Mouse (Mus musculus) lung, adult 2 months (tissue): ENCODE measurements around the gene Tcf7l1. TPM values are rescaled to one million over a fixed set of nuclear protein-coding genes. Genes with fewer than 3 reads are reported as not detected.

Experiments
- DNase-seq: peaks from one replicate; pipeline ENCODE4 v3.0.0; 2022
- H3K4me1 ChIP-seq: fragments of 200-500 bp; 2 replicates; pipeline ENCODE4 v1.6.1; 2011; ENCODE audit warnings: low read length; ENCODE audit not compliant: control insufficient read depth, insufficient read depth
- H3K4me3 ChIP-seq: fragments of 200-500 bp; replicated peaks from 2 replicates; pipeline ENCODE3; 2011; ENCODE audit warnings: low read depth, mild to moderate bottlenecking, control low read depth, low read length; ENCODE audit errors: extremely low read depth
- CTCF ChIP-seq: fragments of 200-500 bp; IDR thresholded peaks from 2 replicates; pipeline ENCODE4 v1.5.1; 2011; ENCODE audit warnings: mild to moderate bottlenecking, low read length, control low read depth; ENCODE audit not compliant: insufficient read depth
- POLR2A ChIP-seq: fragments of 200-500 bp; IDR thresholded peaks from 2 replicates; pipeline ENCODE4 v1.6.1; 2011; ENCODE audit warnings: low read depth, mild to moderate bottlenecking, control low read depth, low read length, borderline replicate concordance; ENCODE audit errors: extremely low read depth
- WGBS: fragments of 180-500 bp; shearing (Covaris S2); methylation state at CpG from one replicate; pipeline ENCODE4 v1.1.7; 2018; 5-methylcytosine and 5-hydroxymethylcytosine counted together
- polyA plus RNA-seq: library from polyadenylated mRNA; depleted of rRNA; stranded (reverse); fragments of >200 nt; gene quantifications from 2 replicates; pipeline ENCODE4 v1.2.3, GENCODE M21; 2012

The Tcf7l1 gene
- polyA plus RNA-seq, 1 experiment: 30.1 TPM

DNA sequence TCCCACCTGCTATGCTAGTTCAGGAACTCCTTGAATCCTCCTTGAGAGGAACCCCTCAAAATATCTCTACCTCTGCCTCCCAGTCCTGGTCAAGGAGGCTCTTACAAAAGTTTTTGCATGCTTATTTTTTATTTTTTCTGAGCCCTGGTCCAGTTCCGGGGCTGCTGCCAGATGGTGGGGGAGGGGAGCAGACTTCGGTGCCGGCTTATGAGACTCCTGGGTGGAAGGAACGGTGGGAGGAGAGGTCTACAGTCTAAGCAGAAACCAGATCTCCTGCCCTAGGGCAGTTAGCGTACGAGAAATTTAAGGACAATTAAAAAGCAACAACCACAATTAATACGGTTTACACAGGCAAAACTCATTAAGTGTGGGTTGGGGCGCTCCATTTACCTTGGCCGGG is 110.4 kb downstream of the Tcf7l1 start:
- TF ChIP-seq CTCF (no peak), POLR2A (no peak)
- H3K4me1 ChIP-seq: 0 out of 2 replicates have a peak, but pooled peaks cover 2% of the 10 kb centered on the region
- WGBS: 56% methylated on average over 9 of the region's 9 CpGs
- DNase-seq: no peak
- H3K4me3 ChIP-seq: no peak overlapping the region

DNA sequence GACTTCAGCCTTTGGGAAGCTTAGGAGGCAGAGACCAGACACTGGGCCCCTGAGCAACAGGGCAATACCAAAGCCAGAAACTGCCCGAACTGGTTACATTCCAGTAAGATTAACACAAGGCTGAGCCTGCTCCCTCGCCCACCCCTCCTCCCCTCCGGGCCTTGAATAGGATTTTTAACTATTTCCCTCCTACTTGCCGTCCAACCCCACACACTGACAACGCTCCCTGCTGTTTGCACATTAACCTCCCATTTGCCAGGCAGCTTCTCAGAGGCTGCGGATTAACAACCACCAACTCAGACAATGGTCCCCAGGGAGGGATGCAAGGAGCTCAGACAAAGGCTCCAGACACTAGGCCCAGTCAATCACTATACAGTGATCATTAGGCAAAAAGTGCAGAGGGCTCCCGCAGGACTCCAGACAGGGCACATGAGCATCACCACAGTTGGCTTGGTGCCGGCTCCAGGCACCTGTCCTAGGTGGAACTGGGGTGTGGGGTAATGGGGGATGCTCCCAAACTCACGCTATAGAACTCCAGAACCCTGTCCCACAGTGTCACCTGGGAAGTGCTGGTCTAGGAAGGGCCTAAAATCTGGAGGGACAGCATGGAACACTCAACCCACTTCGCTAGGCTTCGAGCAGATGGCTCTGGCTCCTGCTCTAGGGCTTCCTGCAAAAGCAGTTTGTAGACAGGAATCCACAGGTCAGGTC is 111.4 kb downstream of the Tcf7l1 start:
- no peak for TF ChIP-seq POLR2A
- no peak for TF ChIP-seq CTCF
- DNase-seq: no peak
- H3K4me3 ChIP-seq: no peak overlapping the region
- H3K4me1 ChIP-seq: 0 out of 2 replicates have a peak, but pooled peaks cover 2% of the 10 kb centered on the region
- 52% methylated on average over 11 of the region's 11 CpGs for WGBS

DNA sequence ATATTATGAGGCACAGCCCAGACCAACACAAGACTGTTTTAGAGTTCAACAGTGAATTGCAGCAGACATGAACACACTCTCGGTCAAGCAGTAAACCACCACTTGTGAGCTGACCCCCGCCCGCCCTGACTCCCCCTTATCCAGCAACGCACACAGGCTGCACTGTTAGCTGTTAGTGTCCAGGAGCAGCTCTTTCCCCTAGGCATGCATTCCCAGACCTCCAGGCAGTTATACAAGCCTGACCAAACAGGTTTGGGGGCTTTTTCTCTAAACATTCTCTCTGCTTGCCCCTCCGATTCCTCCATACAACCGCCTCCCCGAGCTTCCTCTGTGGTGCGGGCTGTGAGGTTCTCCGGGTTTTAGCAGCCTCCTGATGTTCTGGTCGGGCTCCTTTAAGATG is 112.0 kb downstream of the Tcf7l1 start:
- no peak for DNase-seq

DNA sequence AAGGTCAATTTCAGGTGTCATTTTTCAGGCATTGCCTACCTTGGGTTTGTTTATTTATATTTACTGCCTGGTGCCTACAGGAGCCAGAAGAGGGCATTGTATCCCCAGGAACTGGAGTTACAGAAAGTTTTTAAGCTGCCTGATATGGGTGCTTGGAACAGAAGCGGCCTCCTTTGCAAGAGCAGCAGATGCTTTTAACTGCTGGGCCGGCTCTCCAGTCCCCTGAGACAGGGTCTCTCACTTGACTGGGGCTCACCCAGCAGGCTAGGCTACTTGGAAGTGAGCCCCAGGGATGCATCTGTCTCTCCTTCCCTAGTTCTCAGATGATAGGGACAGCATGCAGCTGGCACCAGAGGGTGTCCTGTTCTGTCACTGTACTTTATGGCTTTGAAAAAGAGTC is 112.7 kb downstream of the Tcf7l1 start:
- no peak for DNase-seq
- 69% methylated on average over 2 of the region's 2 CpGs for WGBS
- H3K4me1 ChIP-seq: 0 out of 2 replicates have a peak, but pooled peaks cover 2% of the 10 kb centered on the region
- TF ChIP-seq CTCF (no peak), POLR2A (no peak)
- no peak overlapping the region for H3K4me3 ChIP-seq

More for the DNA sequence above, 112.0 kb downstream of the Tcf7l1 start:
- Histone ChIP-seq H3K4me3 (no peak overlapping the region), H3K4me1 (0 out of 2 replicates have a peak, but pooled peaks cover 2% of the 10 kb centered on the region)
- no peak for TF ChIP-seq POLR2A
- TF ChIP-seq CTCF: no peak
- 55% methylated on average over 10 of the region's 10 CpGs for WGBS

DNA sequence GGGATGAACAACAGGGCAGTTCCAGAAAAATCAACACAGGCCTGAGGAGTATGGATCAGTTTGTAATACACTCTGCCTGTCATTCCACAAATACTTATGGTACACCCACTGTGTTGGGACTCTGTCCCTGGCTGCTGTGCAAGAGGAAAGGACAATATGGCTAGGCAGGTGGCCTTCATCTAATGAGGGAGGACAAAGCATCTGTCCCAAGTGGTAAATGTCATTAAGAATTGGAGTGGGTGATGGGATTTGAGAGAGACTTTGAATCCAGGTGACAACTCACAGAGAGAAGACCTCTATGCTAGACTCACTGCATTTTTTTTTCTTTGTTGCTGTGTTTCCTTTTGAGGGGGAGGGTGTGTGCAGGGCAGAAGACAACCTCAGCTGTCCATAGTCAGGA is 115.3 kb downstream of the Tcf7l1 start:
- 0 out of 2 replicates have a peak, but pooled peaks cover 2% of the 10 kb centered on the region for H3K4me1 ChIP-seq
- TF ChIP-seq CTCF (no peak), POLR2A (no peak)
- no peak for DNase-seq
- no peak overlapping the region for H3K4me3 ChIP-seq

DNA sequence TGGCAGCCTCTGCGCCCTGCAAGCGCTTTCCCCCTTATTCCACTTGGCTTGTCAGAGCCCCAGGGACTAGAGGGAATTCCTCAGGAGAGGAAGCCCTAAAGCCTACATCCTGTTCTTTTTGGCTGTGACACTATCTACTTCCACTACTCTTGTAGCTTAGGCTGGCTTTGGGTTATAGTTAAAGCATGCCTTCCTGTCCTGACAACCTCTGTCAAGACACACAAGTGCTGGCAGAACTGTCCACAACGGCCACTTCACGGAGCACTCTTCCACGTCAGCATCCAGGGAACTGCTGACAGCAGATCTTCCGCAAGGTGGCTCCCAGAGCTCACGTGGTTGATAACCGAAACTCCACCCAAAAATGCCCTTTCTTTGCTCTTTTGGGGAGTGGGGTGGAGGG is 117.9 kb downstream of the Tcf7l1 start:
- no peak overlapping the region for H3K4me3 ChIP-seq
- no peaks in the 10 kb centered on the region for H3K4me1 ChIP-seq
- 35% methylated on average over 8 of the region's 8 CpGs for WGBS
- peak; percentile 16; the same call in 1 of the 2 replicates for TF ChIP-seq CTCF
- no peak for TF ChIP-seq POLR2A
- DNase-seq: no peak

DNA sequence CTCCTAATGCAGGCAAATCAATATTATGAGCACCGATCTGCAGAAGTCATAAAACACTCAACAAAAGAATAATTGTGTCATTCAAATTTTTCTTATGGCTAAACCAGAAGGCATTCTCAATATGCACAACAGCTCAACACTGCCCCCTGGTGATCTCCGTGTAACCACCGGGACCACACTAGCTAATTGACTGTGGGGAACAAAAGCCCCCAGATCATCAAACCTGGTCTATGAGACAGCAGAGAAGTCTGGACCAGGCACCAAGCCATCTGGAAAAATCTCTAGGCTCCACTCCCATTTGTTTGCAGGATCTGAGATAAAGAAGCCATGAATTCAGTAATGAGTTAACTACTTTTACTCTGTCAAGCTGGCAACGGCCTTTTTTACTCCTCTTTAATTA is 122.0 kb downstream of the Tcf7l1 start:
- DNase-seq: peak; percentile 67
- Histone ChIP-seq H3K4me1 (peaks cover 6% of the 10 kb centered on the region), H3K4me3 (no peak overlapping the region)
- WGBS: 55% methylated on average over 4 of the region's 4 CpGs
- TF ChIP-seq POLR2A: no peak
- peak; percentile 73 for TF ChIP-seq CTCF

DNA sequence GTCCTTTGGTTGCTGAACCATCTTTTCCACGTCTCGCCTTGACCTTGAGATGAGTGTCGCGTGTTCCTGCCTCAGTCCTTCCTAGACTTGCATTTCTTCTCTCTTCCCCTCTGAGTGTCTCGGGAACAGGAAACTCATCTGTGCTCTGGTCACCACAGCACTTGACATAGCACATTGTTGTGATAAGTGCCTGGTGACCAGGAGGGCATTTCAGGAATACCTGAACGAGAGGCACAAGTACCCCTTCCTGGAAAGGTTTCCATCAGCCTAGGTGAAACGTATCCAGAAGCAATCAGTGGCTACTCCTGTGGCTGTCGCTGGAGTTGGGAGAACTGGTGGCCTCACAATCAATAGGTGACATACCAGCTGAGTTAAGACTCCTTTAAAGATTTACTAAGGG is 124.8 kb downstream of the Tcf7l1 start:
- Histone ChIP-seq H3K4me1 (peaks cover 13% of the 10 kb centered on the region), H3K4me3 (no peak overlapping the region)
- TF ChIP-seq CTCF (no peak), POLR2A (no peak)
- no peak for DNase-seq
- WGBS: 35% methylated on average over 8 of the region's 8 CpGs

DNA sequence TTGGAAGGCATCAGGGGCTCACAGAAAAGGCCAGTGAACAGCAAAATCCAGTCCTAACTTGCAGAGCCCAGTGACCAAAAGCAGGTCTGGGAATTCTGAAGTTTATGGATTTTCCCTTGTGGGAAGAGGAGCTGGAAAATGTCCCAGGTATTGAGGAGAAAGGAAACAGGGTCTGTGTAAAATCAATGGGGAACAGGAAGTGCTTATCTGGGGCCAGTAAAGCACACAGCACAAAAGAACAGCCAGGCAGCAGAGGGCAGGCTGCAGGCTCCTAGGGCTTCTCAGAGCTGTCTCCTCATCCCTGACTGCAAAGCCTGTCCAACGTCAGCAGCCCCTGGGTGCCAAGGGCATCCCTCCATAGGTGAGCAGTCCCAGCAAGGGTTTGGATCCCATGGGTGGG is 126.1 kb downstream of the Tcf7l1 start:
- no peak for DNase-seq
- H3K4me3 ChIP-seq: no peak overlapping the region
- H3K4me1 ChIP-seq: peaks cover 13% of the 10 kb centered on the region
- TF ChIP-seq POLR2A: no peak
- no peak for TF ChIP-seq CTCF
- 12% methylated on average over 1 of the region's 1 CpGs for WGBS

DNA sequence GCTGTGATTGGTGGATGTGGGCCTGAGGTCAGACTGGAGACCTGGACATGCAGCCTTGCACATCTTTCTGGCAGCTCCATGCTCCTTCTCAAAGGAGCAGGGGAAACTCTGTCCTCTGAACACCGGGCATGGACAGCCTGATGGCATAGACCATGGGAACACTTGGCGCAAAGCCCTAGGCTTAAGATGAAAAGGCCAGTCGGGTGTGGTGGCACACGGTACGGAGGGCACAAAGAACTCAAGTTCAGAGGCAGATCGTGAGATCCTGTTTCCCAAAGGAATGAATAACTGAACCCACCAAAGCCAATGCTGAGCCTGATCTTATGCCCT is 128.7 kb downstream of the Tcf7l1 start:
- WGBS: 39% methylated on average over 6 of the region's 6 CpGs
- Histone ChIP-seq H3K4me3 (no peak overlapping the region), H3K4me1 (peaks cover 17% of the 10 kb centered on the region)
- DNase-seq: no peak
- no peak for TF ChIP-seq POLR2A
